Mouse (Mus musculus) bone marrow macrophage, adult 2 months (primary cell): Measurements from ENCODE around the gene Lmnb2.

ENCODE experiments used
- CTCF ChIP-seq: IDR thresholded peaks from 2 replicates; pipeline ENCODE4 v1.5.1; 2012; ENCODE audit warnings: low read depth, mild to moderate bottlenecking, low read length, moderate library complexity
- POLR2A ChIP-seq: IDR thresholded peaks from 2 replicates; pipeline ENCODE4 v1.6.1; 2012; ENCODE audit warnings: mild to moderate bottlenecking, low read depth, low read length, borderline replicate concordance

GRCm38 (mm10) chr10:80933421-80933979 is 15.5 kb upstream of the Lmnb2 start:
- TF ChIP-seq POLR2A, result no peak
- TF ChIP-seq CTCF, result no peak
